Mouse (Mus musculus) thymus, postnatal 36 days (tissue): ENCODE data around the gene Lamc1.
"Not testable (repeated sequence)": the region's sequence is repeated elsewhere in the genome, so short reads cannot be mapped to it uniquely, and the experiment has no call there.

Experiments
- DNase-seq, 2 experiments: peaks; one replicate each; pipeline ENCODE4 v3.0.0; 2022; ENCODE audit warnings: mixed read lengths in 2 of 2

The Lamc1 gene

GRCm38 (mm10) chr1:153332444-153333295 lies at the start of gene Lamc1:
Gene Lamc1 (minus strand): TSS chr1:153332786.
- DNase-seq = peak; percentile 78 to 84

- DNase-seq = no peak
Observed at GRCm38 (mm10) chr1:153380746-153381282, 48.2 kb upstream of the Lamc1 start.

GRCm38 (mm10) chr1:153379832-153380231 lies 47.2 kb upstream of the Lamc1 start:
- DNase-seq = peak; percentile 18 to 51

GRCm38 (mm10) chr1:153378587-153378986 lies 46.0 kb upstream of the Lamc1 start:
- no peak for DNase-seq

- DNase-seq = no peak
Observed at GRCm38 (mm10) chr1:153376446-153376845, 43.9 kb upstream of the Lamc1 start.

GRCm38 (mm10) chr1:153374136-153374535 lies 41.5 kb upstream of the Lamc1 start:
- DNase-seq = no peak

- no peak for DNase-seq
Observed at GRCm38 (mm10) chr1:153371846-153372245, 39.3 kb upstream of the Lamc1 start.

GRCm38 (mm10) chr1:153369011-153369410 lies 36.4 kb upstream of the Lamc1 start:
- DNase-seq = no peak

- no peak for DNase-seq
Observed at GRCm38 (mm10) chr1:153367048-153367447, 34.5 kb upstream of the Lamc1 start.

GRCm38 (mm10) chr1:153361926-153362325 lies 29.3 kb upstream of the Lamc1 start:
- no peak for DNase-seq

GRCm38 (mm10) chr1:153360556-153360955 lies 28.0 kb upstream of the Lamc1 start:
- DNase-seq = no peak

GRCm38 (mm10) chr1:153357218-153357617 lies 24.6 kb upstream of the Lamc1 start:
- DNase-seq = no peak

GRCm38 (mm10) chr1:153354466-153354865 lies 21.9 kb upstream of the Lamc1 start:
- no peak for DNase-seq

- DNase-seq = no peak
Observed at GRCm38 (mm10) chr1:153353736-153354430, 21.3 kb upstream of the Lamc1 start.

- DNase-seq = no peak
Observed at GRCm38 (mm10) chr1:153351034-153351433, 18.4 kb upstream of the Lamc1 start.

GRCm38 (mm10) chr1:153347726-153348125 lies 15.1 kb upstream of the Lamc1 start:
- DNase-seq = no peak

GRCm38 (mm10) chr1:153347040-153347439 lies 14.5 kb upstream of the Lamc1 start:
- DNase-seq = no peak

- DNase-seq = no peak
Observed at GRCm38 (mm10) chr1:153345699-153346291, 13.2 kb upstream of the Lamc1 start.

GRCm38 (mm10) chr1:153345002-153345401 lies 12.4 kb upstream of the Lamc1 start:
- no peak for DNase-seq

- DNase-seq = not testable (repeated sequence)
Observed at GRCm38 (mm10) chr1:153335451-153335850, 2.9 kb upstream of the Lamc1 start.

- DNase-seq = no peak
Observed at GRCm38 (mm10) chr1:153333296-153334121, 923 bp upstream of the Lamc1 start.

- peak; percentile 74 to 76 for DNase-seq
Observed at GRCm38 (mm10) chr1:153331796-153332443, 666 bp downstream of the Lamc1 start.
